Mouse (Mus musculus): Measurements from ENCODE around the gene Ppp2r3c.
"Not testable (repeated sequence)": the region's sequence is repeated elsewhere in the genome, so short reads cannot be mapped to it uniquely, and the experiment has no call there.

DNA sequence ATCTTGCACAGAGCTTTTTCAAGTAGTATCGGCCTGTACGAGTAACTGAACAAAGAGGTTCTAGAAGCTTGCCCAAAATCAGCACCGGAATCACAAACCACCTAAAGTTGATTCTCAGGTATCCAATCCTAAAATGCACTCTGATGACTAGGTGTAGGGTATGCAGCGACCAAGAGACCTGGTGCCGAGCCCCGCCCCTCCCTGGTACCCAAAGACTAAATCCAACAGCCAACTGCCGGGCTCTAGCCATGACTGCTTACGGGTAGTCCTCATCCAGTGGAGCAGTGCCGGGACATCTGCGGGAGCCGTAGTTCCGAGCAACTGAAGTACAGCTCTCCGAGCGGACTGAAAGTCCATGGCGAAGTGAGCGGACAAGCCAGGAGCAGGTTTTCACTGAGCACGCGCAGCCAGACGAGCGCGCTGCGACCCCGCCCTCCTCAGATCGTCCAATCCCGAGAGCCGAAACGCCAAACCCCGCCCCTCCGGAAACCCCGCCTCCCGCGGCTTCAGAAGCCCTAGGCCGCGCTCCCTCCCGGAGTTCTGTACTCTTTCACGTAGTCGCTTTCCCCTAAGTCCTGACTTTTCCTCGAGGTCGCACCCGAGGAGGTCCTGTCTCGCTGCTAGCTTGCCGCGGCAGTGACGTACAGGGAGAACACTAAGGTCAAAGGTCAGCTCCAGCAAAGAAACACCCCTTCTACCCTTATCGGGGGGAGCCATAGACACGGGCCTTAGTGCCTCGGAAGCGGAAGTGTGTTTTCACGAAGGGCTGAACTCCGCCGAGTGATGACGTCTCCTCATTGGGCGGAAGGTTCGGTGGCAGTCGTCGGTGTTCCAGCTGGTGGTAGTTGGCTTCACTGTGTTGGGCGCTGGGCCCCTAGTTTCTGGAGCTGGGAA, 72.9 kb downstream of the Ppp2r3c start, which contains the start of gene Srp54c:
- not testable (repeated sequence) for TF ChIP-seq POLR2A (IDR thresholded peaks at IDR 0.05; ENCODE audit: control insufficient read depth, low read depth, low read length); CTCF (IDR thresholded peaks at IDR 0.05; ENCODE audit: control insufficient read depth, insufficient read depth, insufficient replicate concordance, low read depth, low read length)

Data from testis, adult 2 months (tissue).